Comparison of ENCODE assay signal across 9 mouse cellular contexts in genomic region chr2:157970669-157971068, GRCm38 (mm10). TPM values are rescaled to one million over a fixed set of nuclear protein-coding genes. Genes with fewer than 3 reads are reported as not detected.
DNase-seq lines count a peak whose midpoint lies in the region; ATAC-seq lines count a peak whose summit lies in the region.
"Had no signal": no experiment of that assay in that cellular context is flagged by ENCODE, and none has a peak within 500 bp of the region (broad histone marks: within the 10 kb centered on the region; RNA-seq: fewer than 3 reads in every experiment).

No protein-coding gene starts in this region.

- peak; percentile 26 to 36 for DNase-seq in heart, postnatal 36 days
- peak; percentile 79 for DNase-seq in ES-CJ7 (ENCODE audit: low read depth, low spot score)
- peak; percentile 86 to 88 for DNase-seq in kidney, postnatal 4 days
- peak; percentile 14 for DNase-seq in retina, postnatal 7 days (ENCODE audit: low read depth, low spot score)
- no peak for DNase-seq in cerebellum, adult 9-11 months
- DNase-seq in spleen, postnatal 4 days (ENCODE audit: low spot score in 2 of 2) = no peak

- H3K36me3 ChIP-seq in heart, embryonic 12.5 days = no peaks in the 10 kb centered on the region
- H3K36me3 ChIP-seq: limb, embryonic 13.5 days had no signal

- no peak overlapping the region for H3K4me3 ChIP-seq in heart, embryonic 12.5 days
- H3K4me3 ChIP-seq: limb, embryonic 13.5 days had no signal

- no peaks in the 10 kb centered on the region for H3K9me3 ChIP-seq in heart, embryonic 12.5 days (replicated peaks)

- no peak overlapping the region for H3K9ac ChIP-seq in heart, embryonic 12.5 days
- H3K9ac ChIP-seq: limb, embryonic 13.5 days had no signal

- peaks cover 12% of the 10 kb centered on the region; the same call in 1 of the 2 replicates for H3K4me1 ChIP-seq in heart, embryonic 12.5 days (replicated peaks)

- ATAC-seq in heart, embryonic 12.5 days (ENCODE audit: insufficient number of reproducible peaks, low FRiP score) = no peak
- ATAC-seq in common myeloid progenitor, adult 5-6 weeks (replicated peaks; ENCODE audit: low read depth, poor library complexity, severe bottlenecking) = peak; percentile 86

- WGBS in heart, embryonic 12.5 days = 0% methylated on average over 3 of the region's 3 CpGs

- peaks cover 28% of the 10 kb centered on the region for H3K27me3 ChIP-seq in heart, embryonic 12.5 days (replicated peaks)

- intact Hi-C loops in heart, postnatal 36 days (cut with DNase I) = no loop called here

- H3K27ac ChIP-seq in heart, embryonic 12.5 days (ENCODE audit: poor library complexity, severe bottlenecking) = no peak overlapping the region
- H3K27ac ChIP-seq: limb, embryonic 13.5 days had no signal

- no peak overlapping the region for H3K4me2 ChIP-seq in heart, embryonic 12.5 days
- H3K4me2 ChIP-seq: limb, embryonic 13.5 days had no signal

RNA-seq across cellular contexts. Expression of gene Vstm2l, which starts 56.2 kb away (rescaled TPM):
- total RNA-seq in heart, postnatal 36 days (2021) = under 1 TPM; 0.22 to 0.24 TPM
- polyA plus RNA-seq in heart, embryonic 12.5 days (2016; fragmentation: Nextera tagmentation; extraction: Ambion mirVana) = not detected in 2 replicates
- not detected in 2 replicates for total RNA-seq in common myeloid progenitor, adult 5-6 weeks (2017)
- polyA plus RNA-seq: limb, embryonic 13.5 days had no signal

RNA-seq across cellular contexts. Expression of gene Tti1, which starts 57.6 kb away (rescaled TPM):
- 10 to 100 TPM; 22.8 to 22.9 TPM for total RNA-seq in heart, postnatal 36 days (2021)
- polyA plus RNA-seq in heart, embryonic 12.5 days (2016; fragmentation: Nextera tagmentation; extraction: Ambion mirVana) = 28.1 and 30.3 TPM in 2 replicates
- 23.9 and 32.5 TPM in 2 replicates for total RNA-seq in common myeloid progenitor, adult 5-6 weeks (2017)

RNA-seq across cellular contexts. Expression of gene Rprd1b, which starts 57.6 kb away (rescaled TPM):
- 10 to 100 TPM; 28.3 to 37.7 TPM for total RNA-seq in heart, postnatal 36 days (2021)
- 32.4 and 36.8 TPM in 2 replicates for polyA plus RNA-seq in heart, embryonic 12.5 days (2016; fragmentation: Nextera tagmentation; extraction: Ambion mirVana)
- total RNA-seq in common myeloid progenitor, adult 5-6 weeks (2017) = 21.8 and 35.6 TPM in 2 replicates

Comparison
In these comparisons a context has a peak if more than half of its experiments do, and no peak if none do; other contexts are left out.
1. DNase-seq: peak in heart, postnatal 36 days (2 of 2), ES-CJ7 (single experiment), kidney, postnatal 4 days (2 of 2) and retina, postnatal 7 days (single experiment); none in cerebellum, adult 9-11 months (single experiment) and spleen, postnatal 4 days (0 of 2).